Mouse (Mus musculus) urinary bladder, postnatal 10 days (tissue): ENCODE data around the gene Rnf111.

Source experiments
- DNase-seq: peaks from one replicate; pipeline ENCODE4 v3.0.0; 2022; ENCODE audit warnings: low spot score

Rnf111 gene

GRCm38 (mm10) chr9:70395617-70396016 is 107.9 kb downstream of the Rnf111 start:
- no peak for DNase-seq

- no peak for DNase-seq
These were observed 111.0 kb downstream of the Rnf111 start for GRCm38 (mm10) chr9:70392563-70392907.

GRCm38 (mm10) chr9:70391660-70392562 is 111.6 kb downstream of the Rnf111 start:
- no peak for DNase-seq

GRCm38 (mm10) chr9:70391042-70391441 is 112.5 kb downstream of the Rnf111 start:
- no peak for DNase-seq

GRCm38 (mm10) chr9:70389548-70389947 is 114.0 kb downstream of the Rnf111 start:
- DNase-seq, result no peak

- DNase-seq, result no peak
These were observed 116.0 kb downstream of the Rnf111 start for GRCm38 (mm10) chr9:70387410-70388119.

- DNase-seq, result no peak
These were observed 118.4 kb downstream of the Rnf111 start for GRCm38 (mm10) chr9:70384958-70385728.

- no peak for DNase-seq
These were observed 119.0 kb downstream of the Rnf111 start for GRCm38 (mm10) chr9:70384494-70384893.

GRCm38 (mm10) chr9:70383750-70384149 is 119.8 kb downstream of the Rnf111 start:
- no peak for DNase-seq

- no peak for DNase-seq
These were observed 121.4 kb downstream of the Rnf111 start for GRCm38 (mm10) chr9:70382091-70382490.

- DNase-seq, result no peak
These were observed 123.7 kb downstream of the Rnf111 start for GRCm38 (mm10) chr9:70379502-70380467.
